Mouse (Mus musculus) heart, adult 11 months (tissue): Measurements from ENCODE around the gene Arl3.

Source experiments
- DNase-seq: peaks from one replicate; pipeline ENCODE4 v3.0.0; 2022

Arl3 gene

GRCm38 (mm10) chr19:46532031-46532688 is 40.8 kb downstream of the Arl3 start:
- peak; percentile 96 for DNase-seq

- peak; percentile 91 for DNase-seq
Observed at GRCm38 (mm10) chr19:46531071-46532030, 41.6 kb downstream of the Arl3 start.

- DNase-seq: peak; percentile 82
Observed at GRCm38 (mm10) chr19:46530449-46530990, 42.5 kb downstream of the Arl3 start.

- peak; percentile 89 for DNase-seq
Observed at GRCm38 (mm10) chr19:46529601-46530448, 43.2 kb downstream of the Arl3 start.

GRCm38 (mm10) chr19:46528529-46529213 is 44.3 kb downstream of the Arl3 start:
- DNase-seq: peak; percentile 98

GRCm38 (mm10) chr19:46527632-46528528 is 45.1 kb downstream of the Arl3 start:
- peak; percentile 90 for DNase-seq

GRCm38 (mm10) chr19:46525691-46526631 is 47.0 kb downstream of the Arl3 start:
- DNase-seq: peak; percentile 84

- peak; percentile 99 for DNase-seq
Observed at GRCm38 (mm10) chr19:46524601-46525321, 48.2 kb downstream of the Arl3 start.

- peak; percentile 95 for DNase-seq
Observed at GRCm38 (mm10) chr19:46524152-46524544, 48.9 kb downstream of the Arl3 start.

GRCm38 (mm10) chr19:46523480-46524151 is 49.4 kb downstream of the Arl3 start:
- peak; percentile 96 for DNase-seq

- DNase-seq: peak; percentile 91
Observed at GRCm38 (mm10) chr19:46523131-46523479, 49.9 kb downstream of the Arl3 start.

GRCm38 (mm10) chr19:46522433-46523044 is 50.5 kb downstream of the Arl3 start:
- peak; percentile 94 for DNase-seq

GRCm38 (mm10) chr19:46521698-46522097 is 51.3 kb downstream of the Arl3 start:
- DNase-seq: no peak

GRCm38 (mm10) chr19:46518828-46519621 is 54.0 kb downstream of the Arl3 start:
- no peak for DNase-seq

- peak; percentile 96 for DNase-seq
Observed at GRCm38 (mm10) chr19:46518352-46518787, 54.6 kb downstream of the Arl3 start.

GRCm38 (mm10) chr19:46517529-46518351 is 55.3 kb downstream of the Arl3 start:
- DNase-seq: no peak
